Mouse (Mus musculus) neural tube, embryonic 12.5 days (tissue): Measurements from ENCODE around the gene Igfals. TPM values are rescaled to one million over a fixed set of nuclear protein-coding genes. Genes with fewer than 3 reads are reported as not detected.

Experiments used
- ATAC-seq: fragments of 200-750 bp; cut with Nextera tagmentation; 2 replicates; pipeline ENCODE4 v1.8.0; 2017; ENCODE audit warnings: low read depth, mild to moderate bottlenecking, moderate TSS enrichment, moderate library complexity; ENCODE audit not compliant: low FRiP score
- H3K27ac ChIP-seq: fragments of 300-500 bp; sonication (generic); 2 replicates; pipeline ENCODE4 v1.5.1; 2016
- H3K27me3 ChIP-seq: fragments of 300-500 bp; sonication (generic); replicated peaks from 2 replicates; pipeline ENCODE4 v1.6.1; 2016; ENCODE audit warnings: mild to moderate bottlenecking
- H3K36me3 ChIP-seq: fragments of 300-500 bp; sonication (generic); 2 replicates; pipeline ENCODE4 v1.6.1; 2016; ENCODE audit warnings: mild to moderate bottlenecking
- H3K4me1 ChIP-seq: fragments of 300-500 bp; sonication (generic); 2 replicates; pipeline ENCODE4 v1.6.1; 2016
- H3K4me2 ChIP-seq: fragments of 300-500 bp; sonication (generic); replicated peaks from 2 replicates; pipeline ENCODE4 v1.6.1; 2016; ENCODE audit warnings: mild to moderate bottlenecking
- H3K4me3 ChIP-seq: fragments of 300-500 bp; sonication (generic); 2 replicates; pipeline ENCODE4 v1.5.1; 2016
- H3K9ac ChIP-seq: fragments of 300-500 bp; sonication (generic); 2 replicates; pipeline ENCODE4 v1.6.1; 2016; ENCODE audit warnings: mild to moderate bottlenecking
- H3K9me3 ChIP-seq: fragments of 300-500 bp; sonication (generic); 2 replicates; pipeline ENCODE4 v1.6.1; 2016; ENCODE audit warnings: mild to moderate bottlenecking
- WGBS: fragments of 180-500 bp; shearing (Covaris S2); methylation state at CpG from one replicate; pipeline ENCODE4 v1.1.7; 2016; 5-methylcytosine and 5-hydroxymethylcytosine counted together
- polyA plus RNA-seq: library from polyadenylated mRNA; unstranded; fragments of >200 nt; fragmentation: Nextera tagmentation; extraction: Ambion mirVana; gene quantifications from 2 replicates; pipeline ENCODE4 v1.2.1, GENCODE M21; 2016

Gene Igfals
- polyA plus RNA-seq = 0.28 and 0.32 TPM in 2 replicates

GRCm38 (mm10) chr17:24865776-24866175 is at the start of gene Igfals:
TSS of gene Igfals (plus strand) at chr17:24865997.
- Histone ChIP-seq H3K27ac (no peak within 1 kb of the TSS), H3K9me3 (no peaks in the 10 kb centered on the region), H3K4me3 (no peak within 1 kb of the TSS), H3K4me1 (no peaks in the 10 kb centered on the region), H3K9ac (no peak within 1 kb of the TSS), H3K36me3 (peaks cover 25% of the 10 kb centered on the region), H3K4me2 (no peak within 1 kb of the TSS), H3K27me3 (no peaks in the 10 kb centered on the region)
- ATAC-seq = no peak
- 88% methylated on average over 8 of the region's 8 CpGs for WGBS

DNA sequence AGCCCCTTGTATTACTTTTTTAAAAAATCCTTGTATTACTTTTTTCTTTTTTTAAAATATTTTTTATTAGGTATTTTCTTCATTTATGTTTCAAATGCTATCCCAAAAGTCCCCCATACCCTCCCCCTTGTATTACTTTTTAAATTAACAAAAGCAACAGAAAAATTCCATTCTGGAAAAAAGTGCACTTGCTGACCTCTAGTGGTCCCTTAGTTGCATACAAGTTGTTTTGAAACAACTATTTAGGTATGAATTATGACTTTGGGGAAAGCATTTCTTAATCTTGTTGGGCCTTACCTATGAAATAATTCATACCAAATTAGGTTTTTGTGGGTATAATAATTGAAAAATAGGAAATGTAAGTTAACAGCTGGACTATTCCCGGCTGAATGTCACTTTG is 48.3 kb upstream of the Igfals start:
- Histone ChIP-seq H3K4me1 (no peaks in the 10 kb centered on the region), H3K9me3 (no peaks in the 10 kb centered on the region), H3K4me2 (no peak overlapping the region), H3K27me3 (no peaks in the 10 kb centered on the region), H3K36me3 (no peaks in the 10 kb centered on the region), H3K27ac (no peak overlapping the region), H3K9ac (no peak overlapping the region), H3K4me3 (no peak overlapping the region)
- ATAC-seq = no peak
- WGBS = 52% methylated on average over 1 of the region's 1 CpGs

DNA sequence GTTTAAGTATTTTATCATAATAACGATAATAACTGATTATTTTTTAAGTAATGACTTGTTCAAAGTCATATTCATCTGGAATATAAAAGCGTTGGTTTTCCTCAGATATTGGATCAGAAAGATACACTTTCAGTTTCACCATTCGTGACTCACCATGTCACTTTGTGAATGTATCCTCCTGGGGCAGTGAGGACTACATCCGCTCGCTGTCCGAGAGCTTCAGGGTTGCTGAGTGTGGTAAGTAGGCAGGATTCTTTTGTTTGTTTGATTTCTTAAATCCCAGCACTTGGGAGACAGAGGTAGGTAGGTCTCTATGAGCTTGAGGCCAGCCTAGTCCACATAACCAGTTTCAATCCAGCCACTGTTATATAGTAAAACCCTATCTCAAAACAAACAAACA is 47.6 kb upstream of the Igfals start:
- no peak for ATAC-seq
- Histone ChIP-seq H3K4me3 (no peak overlapping the region), H3K4me2 (no peak overlapping the region), H3K9me3 (no peaks in the 10 kb centered on the region), H3K27ac (no peak overlapping the region), H3K36me3 (no peaks in the 10 kb centered on the region), H3K4me1 (no peaks in the 10 kb centered on the region), H3K9ac (no peak overlapping the region), H3K27me3 (no peaks in the 10 kb centered on the region)
- 62% methylated on average over 6 of the region's 6 CpGs for WGBS

DNA sequence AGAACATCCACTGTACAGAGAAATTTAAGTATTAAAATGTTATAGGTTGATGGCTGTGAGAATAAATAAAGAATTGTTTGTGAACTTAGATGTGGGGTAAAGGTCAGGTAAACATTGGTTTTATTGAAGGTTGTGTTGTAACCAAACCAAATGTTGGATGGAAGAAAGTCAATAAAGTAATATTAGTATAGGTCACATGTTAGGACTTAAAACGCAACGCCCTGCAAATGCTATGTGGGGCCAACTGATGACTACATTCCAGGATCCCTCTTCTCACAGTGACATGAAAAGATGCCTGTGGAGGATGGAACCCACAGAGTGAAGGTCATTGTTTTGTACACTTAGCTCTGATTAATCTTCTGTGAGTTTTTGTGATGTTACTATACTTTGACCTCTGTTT is 46.3 kb upstream of the Igfals start:
- no peaks in the 10 kb centered on the region for H3K9me3 ChIP-seq
- no peak overlapping the region for H3K27ac ChIP-seq
- WGBS = 73% methylated on average over 2 of the region's 2 CpGs
- no peaks in the 10 kb centered on the region for H3K27me3 ChIP-seq
- H3K36me3 ChIP-seq = no peaks in the 10 kb centered on the region
- H3K4me1 ChIP-seq = no peaks in the 10 kb centered on the region
- H3K9ac ChIP-seq = no peak overlapping the region
- ATAC-seq = no peak
- H3K4me2 ChIP-seq = no peak overlapping the region
- no peak overlapping the region for H3K4me3 ChIP-seq

DNA sequence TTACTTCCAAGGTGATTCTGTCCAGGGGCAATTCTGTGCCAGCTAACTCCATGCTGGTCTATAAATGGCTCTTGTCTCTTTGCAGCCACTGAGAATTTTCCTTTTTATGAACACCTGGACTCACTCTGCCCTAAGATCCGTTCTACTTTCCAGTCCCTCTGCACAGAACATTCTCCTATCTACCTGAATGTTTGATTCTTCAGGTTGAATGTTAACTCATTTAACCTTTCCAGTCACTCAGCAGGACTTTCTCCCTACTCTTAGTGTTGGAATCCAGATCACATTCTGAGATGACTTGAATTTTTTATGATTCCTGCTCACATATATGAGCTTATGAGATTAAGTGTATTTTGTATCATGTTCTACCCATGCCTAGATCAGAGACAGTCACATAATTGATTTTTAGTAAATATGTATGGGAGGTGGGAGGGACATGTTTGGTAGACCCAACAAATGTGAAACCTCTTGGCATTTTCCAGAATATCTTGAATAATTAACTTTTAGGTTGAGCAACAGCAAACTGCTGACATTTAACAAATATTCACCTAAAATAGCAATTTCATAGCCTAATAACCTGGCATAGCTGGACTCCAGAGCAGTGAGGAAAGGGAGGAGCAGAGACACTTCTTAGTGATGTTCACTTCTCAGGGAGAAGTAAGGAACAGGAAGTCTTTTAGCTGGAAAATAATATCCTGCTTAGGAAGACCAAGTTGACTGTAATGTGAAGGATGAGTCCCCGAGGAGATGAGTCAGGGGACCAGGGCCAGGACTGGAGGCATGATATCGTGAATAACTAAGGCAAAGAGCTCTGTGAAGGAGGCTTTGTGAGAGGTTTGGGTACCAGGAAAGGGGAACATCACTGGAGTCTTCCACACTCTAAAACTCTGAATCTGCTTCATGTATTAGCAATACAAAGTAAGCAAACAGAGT is 44.2 kb upstream of the Igfals start:
- H3K27me3 ChIP-seq = no peaks in the 10 kb centered on the region
- no peaks in the 10 kb centered on the region for H3K36me3 ChIP-seq
- no peak for ATAC-seq
- H3K9ac ChIP-seq = no peak overlapping the region
- no peaks in the 10 kb centered on the region for H3K4me1 ChIP-seq
- H3K9me3 ChIP-seq = no peaks in the 10 kb centered on the region
- 55% methylated on average over 3 of the region's 3 CpGs for WGBS
- H3K4me2 ChIP-seq = no peak overlapping the region
- no peak overlapping the region for H3K27ac ChIP-seq
- H3K4me3 ChIP-seq = no peak overlapping the region

DNA sequence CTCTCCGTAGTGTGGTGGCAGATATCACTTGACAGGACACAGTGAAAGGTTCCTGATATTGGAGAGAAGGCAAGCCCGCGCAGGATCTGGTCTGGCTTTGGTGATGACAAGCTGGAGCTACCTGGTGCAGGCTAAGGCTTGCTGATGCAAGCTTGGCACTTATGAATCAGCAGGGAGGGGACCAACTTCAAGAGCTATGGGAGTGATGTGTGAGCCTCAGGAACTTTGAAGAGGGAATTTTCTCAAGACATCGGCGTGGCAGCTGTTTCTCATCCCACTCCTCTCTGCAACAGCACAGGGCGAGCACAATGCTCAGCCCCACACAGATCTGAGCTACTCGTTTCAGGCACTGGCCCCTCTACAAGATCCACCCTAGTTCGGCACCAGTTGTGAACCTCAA is 26.0 kb upstream of the Igfals start, which contains the start of gene Hagh:
Hagh (plus strand) TSS at position 302 of the 400 bp plus-strand sequence.
- Histone ChIP-seq H3K27me3 (peaks cover 3% of the 10 kb centered on the region; the same call in 1 of the 2 replicates), H3K9me3 (no peaks in the 10 kb centered on the region), H3K4me3 (no peak within 1 kb of the TSS), H3K36me3 (no peaks in the 10 kb centered on the region), H3K9ac (no peak within 1 kb of the TSS), H3K4me2 (no peak within 1 kb of the TSS), H3K4me1 (no peaks in the 10 kb centered on the region), H3K27ac (no peak within 1 kb of the TSS)
- 71% methylated on average over 8 of the region's 8 CpGs for WGBS
- ATAC-seq = no peak

GRCm38 (mm10) chr17:24840341-24840740 is 25.5 kb upstream of the Igfals start:
- H3K4me2 ChIP-seq = no peak overlapping the region
- no peak overlapping the region for H3K4me3 ChIP-seq
- WGBS = 67% methylated on average over 5 of the region's 5 CpGs
- H3K36me3 ChIP-seq = no peaks in the 10 kb centered on the region
- no peaks in the 10 kb centered on the region for H3K4me1 ChIP-seq
- no peak overlapping the region for H3K9ac ChIP-seq
- H3K27ac ChIP-seq = no peak overlapping the region
- H3K9me3 ChIP-seq = no peaks in the 10 kb centered on the region
- no peak for ATAC-seq
- peaks cover 3% of the 10 kb centered on the region; the same call in 1 of the 2 replicates for H3K27me3 ChIP-seq

DNA sequence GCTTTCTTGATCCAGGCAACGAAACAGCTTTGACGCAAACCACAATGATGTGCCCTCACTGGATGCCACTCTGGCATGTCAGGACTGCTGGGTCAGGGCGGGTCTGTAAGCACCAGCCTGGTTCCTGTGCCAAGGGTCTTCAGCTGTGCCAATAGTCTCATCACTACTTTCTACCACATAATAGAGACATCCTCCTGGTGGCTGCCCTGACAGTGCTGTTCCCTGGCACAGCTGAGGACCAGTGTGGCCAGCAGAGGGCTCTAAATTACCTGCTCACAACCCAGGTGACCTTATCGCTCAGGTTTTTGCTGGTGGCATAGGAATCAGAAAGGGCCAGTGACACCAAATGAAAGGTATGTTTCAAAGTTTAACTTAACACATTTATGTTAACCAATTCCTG is 24.7 kb upstream of the Igfals start:
- Histone ChIP-seq H3K4me1 (no peaks in the 10 kb centered on the region), H3K9me3 (no peaks in the 10 kb centered on the region), H3K36me3 (no peaks in the 10 kb centered on the region), H3K9ac (no peak overlapping the region), H3K27ac (no peak overlapping the region), H3K4me3 (no peak overlapping the region), H3K27me3 (peaks cover 3% of the 10 kb centered on the region; the same call in 1 of the 2 replicates), H3K4me2 (no peak overlapping the region)
- WGBS = 51% methylated on average over 4 of the region's 4 CpGs
- ATAC-seq = no peak

DNA sequence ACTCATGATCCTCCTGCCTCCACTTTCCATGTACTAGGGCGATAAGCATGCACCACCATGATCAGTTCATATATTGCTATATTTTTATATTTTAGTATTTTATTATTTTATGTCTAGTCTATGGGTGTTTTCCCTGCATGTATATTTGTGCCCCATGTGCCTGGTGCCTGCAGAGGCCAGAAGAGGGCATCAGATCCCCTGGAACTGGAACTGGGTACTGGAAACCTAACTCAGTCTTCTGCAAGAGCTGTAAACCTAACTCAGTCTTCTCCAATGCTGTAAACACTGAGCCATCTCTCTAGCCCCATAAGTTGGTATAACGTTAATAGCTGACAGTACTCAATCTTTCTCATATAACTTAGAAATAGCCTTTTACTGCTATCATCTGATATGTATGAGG is 23.2 kb upstream of the Igfals start:
- H3K36me3 ChIP-seq = no peaks in the 10 kb centered on the region

GRCm38 (mm10) chr17:24844525-24844924 is 21.3 kb upstream of the Igfals start:
- Histone ChIP-seq H3K36me3 (no peaks in the 10 kb centered on the region), H3K4me2 (no peak overlapping the region), H3K4me1 (peaks cover 6% of the 10 kb centered on the region; the same call in 1 of the 2 replicates), H3K9me3 (no peaks in the 10 kb centered on the region), H3K27me3 (peaks cover 3% of the 10 kb centered on the region; the same call in 1 of the 2 replicates), H3K27ac (no peak overlapping the region), H3K4me3 (no peak overlapping the region), H3K9ac (no peak overlapping the region)
- 44% methylated on average over 9 of the region's 9 CpGs for whole genome bisulfite sequencing
- ATAC-seq = no peak

More for the DNA sequence above, 23.2 kb upstream of the Igfals start:
- Histone ChIP-seq H3K4me1 (no peaks in the 10 kb centered on the region), H3K4me3 (no peak overlapping the region), H3K9me3 (no peaks in the 10 kb centered on the region), H3K27ac (no peak overlapping the region), H3K27me3 (peaks cover 3% of the 10 kb centered on the region; the same call in 1 of the 2 replicates), H3K4me2 (no peak overlapping the region), H3K9ac (no peak overlapping the region)
- 50% methylated on average over 2 of the region's 2 CpGs for whole genome bisulfite sequencing
- no peak for ATAC-seq

GRCm38 (mm10) chr17:24847386-24847785 is 18.4 kb upstream of the Igfals start:
- WGBS = 98% methylated on average over 1 of the region's 1 CpGs
- Histone ChIP-seq H3K27ac (no peak overlapping the region), H3K4me1 (peaks cover 17% of the 10 kb centered on the region; the same call in 1 of the 2 replicates), H3K36me3 (no peaks in the 10 kb centered on the region), H3K9ac (no peak overlapping the region), H3K4me2 (no peak overlapping the region), H3K27me3 (peaks cover 4% of the 10 kb centered on the region; the same call in 1 of the 2 replicates), H3K9me3 (no peaks in the 10 kb centered on the region), H3K4me3 (no peak overlapping the region)
- ATAC-seq = no peak

- H3K4me1 ChIP-seq = peaks cover 17% of the 10 kb centered on the region; the same call in 1 of the 2 replicates
- no peak overlapping the region for H3K9ac ChIP-seq
- H3K9me3 ChIP-seq = no peaks in the 10 kb centered on the region
- H3K27ac ChIP-seq = no peak overlapping the region
- H3K27me3 ChIP-seq = peaks cover 4% of the 10 kb centered on the region; the same call in 1 of the 2 replicates
- H3K36me3 ChIP-seq = peaks cover 5% of the 10 kb centered on the region
- ATAC-seq = no peak
- H3K4me3 ChIP-seq = no peak overlapping the region
- peak overlapping the region; percentile 92 for H3K4me2 ChIP-seq
These were observed 17.2 kb upstream of the Igfals start for GRCm38 (mm10) chr17:24848600-24849031.
